Mouse (Mus musculus) ES-Bruce4 (cell line): ENCODE measurements around the gene Ube2u.

Experiments
- CTCF ChIP-seq: IDR thresholded peaks from one replicate; pipeline ENCODE4 v1.8.1; 2011; ENCODE audit warnings: low read depth, low read length
- EP300 ChIP-seq: IDR thresholded peaks from 2 replicates; pipeline ENCODE4 v1.6.1; 2011; ENCODE audit warnings: low read depth, low read length; ENCODE audit not compliant: insufficient read depth
- POLR2A ChIP-seq: IDR thresholded peaks from one replicate; pipeline ENCODE4 v1.8.1; 2011; ENCODE audit warnings: low read length; ENCODE audit not compliant: insufficient read depth

GRCm38 (mm10) chr4:100435281-100436168 lies 43.1 kb upstream of the Ube2u start:
- no peak for TF ChIP-seq CTCF
- TF ChIP-seq EP300: no peak
- TF ChIP-seq POLR2A: no peak
